Mouse (Mus musculus): ENCODE results near the gene Dlg2. TPM values are rescaled to one million over a fixed set of nuclear protein-coding genes. Genes with fewer than 3 reads are reported as not detected.

The Dlg2 gene
- polyA plus RNA-seq, 1 experiment = 1.3 TPM

DNA sequence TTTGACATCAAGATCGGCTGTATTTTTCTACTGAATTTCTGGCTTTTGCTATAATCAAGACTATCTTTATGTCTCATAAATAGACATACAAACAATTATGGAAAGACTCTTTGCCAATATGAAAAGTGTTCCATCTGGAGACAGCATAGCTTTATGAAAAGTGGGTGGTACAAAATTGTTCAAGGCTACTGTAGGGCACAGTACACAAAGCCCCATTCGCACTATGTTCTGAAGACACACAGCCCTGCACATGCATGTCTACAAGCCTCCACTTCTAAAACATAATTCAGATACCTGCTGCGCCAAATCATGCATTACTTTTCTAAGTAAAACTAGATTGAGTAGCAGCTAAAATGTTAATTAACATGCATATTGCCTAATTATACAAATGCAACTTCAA is 1946.5 kb downstream of the Dlg2 start:
- TF ChIP-seq CTCF (IDR thresholded peaks at IDR 0.05; ENCODE audit: insufficient read depth, low read length) = no peak
- no peak for TF ChIP-seq POLR2A (IDR thresholded peaks at IDR 0.05; ENCODE audit: borderline replicate concordance, extremely low read depth, low read depth, low read length)
- H3K4me1 ChIP-seq (ENCODE audit: control insufficient read depth, insufficient read depth, low read length) = no peaks in the 10 kb centered on the region
- WGBS = 89% methylated on average over 3 of the region's 3 CpGs

DNA sequence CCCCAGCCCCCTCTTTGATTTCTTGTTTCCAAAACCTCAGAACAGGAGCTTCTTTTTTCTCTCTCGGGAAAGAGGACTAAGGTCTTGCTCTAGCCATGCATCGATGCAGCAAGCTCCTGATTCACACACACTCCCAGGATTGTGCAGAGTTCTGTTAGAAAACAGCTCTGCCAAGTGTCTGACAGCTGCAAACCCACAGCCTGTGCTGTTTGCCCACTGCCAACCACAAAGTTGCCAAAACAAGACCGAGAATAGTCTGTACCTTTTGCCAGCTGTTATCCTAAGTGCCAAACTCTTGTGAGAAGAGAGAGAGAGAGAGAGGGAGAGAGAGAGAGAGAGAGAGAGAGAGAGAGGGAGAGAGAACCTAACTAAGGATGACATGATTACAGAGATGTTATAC is 1948.2 kb downstream of the Dlg2 start:
- Histone ChIP-seq H3K4me3 (replicated peaks; ENCODE audit: extremely low read depth, low read depth, low read length) (no peak overlapping the region), H3K4me1 (ENCODE audit: control insufficient read depth, insufficient read depth, low read length) (no peaks in the 10 kb centered on the region)
- DNase-seq = no peak
- no peak for TF ChIP-seq POLR2A (IDR thresholded peaks at IDR 0.05; ENCODE audit: borderline replicate concordance, extremely low read depth, low read depth, low read length)
- no peak for TF ChIP-seq CTCF (IDR thresholded peaks at IDR 0.05; ENCODE audit: insufficient read depth, low read length)
- WGBS = 61% methylated on average over 3 of the region's 3 CpGs

More for the DNA sequence above, 1946.5 kb downstream of the Dlg2 start:
- no peak for DNase-seq
- H3K4me3 ChIP-seq (replicated peaks; ENCODE audit: extremely low read depth, low read depth, low read length) = no peak overlapping the region

DNA sequence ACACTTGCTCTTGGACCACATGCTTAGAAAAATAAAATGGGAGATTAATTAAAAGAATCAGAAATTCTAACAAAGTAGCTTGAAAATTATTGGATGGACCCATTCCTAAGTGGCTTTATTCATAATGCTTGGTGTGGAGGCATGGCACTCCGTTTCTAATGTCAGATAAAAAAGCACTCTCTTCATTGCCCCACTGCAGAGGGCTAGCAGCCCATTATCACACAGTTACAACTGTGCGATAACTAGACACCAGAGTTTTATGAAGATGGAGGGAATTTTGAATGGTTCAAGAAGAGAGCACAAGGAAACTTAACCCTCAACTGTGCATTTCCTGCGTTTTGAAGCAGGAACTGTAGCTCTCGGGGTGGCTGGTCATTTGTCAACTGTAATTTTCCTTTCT is 1950.8 kb downstream of the Dlg2 start:
- 49% methylated on average over 4 of the region's 4 CpGs for whole genome bisulfite sequencing
- DNase-seq = no peak
- Histone ChIP-seq H3K4me1 (ENCODE audit: control insufficient read depth, insufficient read depth, low read length) (no peaks in the 10 kb centered on the region), H3K4me3 (replicated peaks; ENCODE audit: extremely low read depth, low read depth, low read length) (no peak overlapping the region)
- TF ChIP-seq POLR2A (IDR thresholded peaks at IDR 0.05; ENCODE audit: borderline replicate concordance, extremely low read depth, low read depth, low read length) (no peak), CTCF (IDR thresholded peaks at IDR 0.05; ENCODE audit: insufficient read depth, low read length) (no peak)

DNA sequence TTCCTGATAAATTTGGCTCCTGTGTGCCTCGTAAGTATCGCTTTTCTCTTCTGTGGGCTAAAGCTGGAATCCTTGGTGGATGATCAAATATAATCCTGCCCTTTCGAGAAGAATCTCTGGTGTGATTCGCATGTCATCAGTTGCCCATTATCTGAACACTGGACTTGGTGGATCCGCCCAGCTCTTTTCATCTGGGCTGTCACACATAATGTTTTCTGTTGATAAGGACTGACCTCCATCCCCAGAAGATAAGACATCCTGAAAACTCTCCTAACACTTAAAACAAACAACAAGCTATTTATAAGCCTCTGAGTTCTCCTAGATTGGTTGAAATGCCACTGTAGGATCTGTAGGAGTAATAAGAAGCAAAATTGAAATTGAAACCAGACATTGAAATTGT is 1952.2 kb downstream of the Dlg2 start:
- TF ChIP-seq POLR2A (IDR thresholded peaks at IDR 0.05; ENCODE audit: borderline replicate concordance, extremely low read depth, low read depth, low read length) (no peak), CTCF (IDR thresholded peaks at IDR 0.05; ENCODE audit: insufficient read depth, low read length) (no peak)
- H3K4me3 ChIP-seq (replicated peaks; ENCODE audit: extremely low read depth, low read depth, low read length) = no peak overlapping the region
- no peaks in the 10 kb centered on the region for H3K4me1 ChIP-seq (ENCODE audit: control insufficient read depth, insufficient read depth, low read length)
- WGBS = 43% methylated on average over 5 of the region's 5 CpGs
- DNase-seq = no peak

DNA sequence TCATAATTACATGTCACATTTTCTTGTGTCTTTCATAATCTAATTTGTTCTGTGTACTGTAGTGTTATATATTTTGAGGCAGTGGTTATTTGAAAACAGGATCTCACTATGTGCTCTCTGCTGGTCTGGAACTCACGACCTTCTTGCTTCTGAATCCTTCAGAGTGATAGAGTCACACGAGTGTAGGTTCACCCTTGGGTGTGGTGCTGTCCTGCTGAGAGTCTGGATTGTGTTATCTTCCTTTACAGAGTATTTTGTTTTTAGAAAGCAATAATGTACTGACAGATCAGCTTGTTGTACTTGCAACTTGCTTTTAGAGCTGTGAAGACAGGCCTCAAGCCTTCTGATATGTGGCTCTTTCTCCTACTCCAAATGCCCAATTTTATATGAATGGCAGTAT is 1953.8 kb downstream of the Dlg2 start:
- H3K4me3 ChIP-seq (replicated peaks; ENCODE audit: extremely low read depth, low read depth, low read length) = no peak overlapping the region
- no peak for DNase-seq
- 58% methylated on average over 2 of the region's 2 CpGs for WGBS
- no peak for TF ChIP-seq POLR2A (IDR thresholded peaks at IDR 0.05; ENCODE audit: borderline replicate concordance, extremely low read depth, low read depth, low read length)
- no peak for TF ChIP-seq CTCF (IDR thresholded peaks at IDR 0.05; ENCODE audit: insufficient read depth, low read length)
- no peaks in the 10 kb centered on the region for H3K4me1 ChIP-seq (ENCODE audit: control insufficient read depth, insufficient read depth, low read length)

DNA sequence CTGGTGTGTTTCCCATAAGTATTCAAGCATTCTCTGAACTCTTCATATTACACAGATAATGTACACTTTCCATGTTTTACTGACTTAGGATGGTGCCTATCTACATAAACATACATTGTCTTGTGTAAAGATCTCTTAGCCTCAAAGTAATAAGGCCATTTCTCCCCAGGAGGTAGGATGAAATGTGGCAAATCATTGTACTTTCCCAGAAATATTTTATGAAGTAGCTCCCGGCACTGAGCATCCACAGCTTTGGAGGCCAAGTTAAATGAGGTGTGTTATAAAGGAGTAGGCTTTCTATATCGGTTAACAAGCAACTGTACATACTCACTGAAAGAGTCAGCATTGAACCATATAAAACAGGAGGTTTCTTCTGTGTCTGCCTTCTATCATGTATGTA is 1960.7 kb downstream of the Dlg2 start:
- TF ChIP-seq POLR2A (IDR thresholded peaks at IDR 0.05; ENCODE audit: borderline replicate concordance, extremely low read depth, low read depth, low read length) (no peak), CTCF (IDR thresholded peaks at IDR 0.05; ENCODE audit: insufficient read depth, low read length) (no peak)
- Histone ChIP-seq H3K4me1 (ENCODE audit: control insufficient read depth, insufficient read depth, low read length) (no peaks in the 10 kb centered on the region), H3K4me3 (replicated peaks; ENCODE audit: extremely low read depth, low read depth, low read length) (no peak overlapping the region)
- no peak for DNase-seq
- 91% methylated on average over 2 of the region's 2 CpGs for WGBS

DNA sequence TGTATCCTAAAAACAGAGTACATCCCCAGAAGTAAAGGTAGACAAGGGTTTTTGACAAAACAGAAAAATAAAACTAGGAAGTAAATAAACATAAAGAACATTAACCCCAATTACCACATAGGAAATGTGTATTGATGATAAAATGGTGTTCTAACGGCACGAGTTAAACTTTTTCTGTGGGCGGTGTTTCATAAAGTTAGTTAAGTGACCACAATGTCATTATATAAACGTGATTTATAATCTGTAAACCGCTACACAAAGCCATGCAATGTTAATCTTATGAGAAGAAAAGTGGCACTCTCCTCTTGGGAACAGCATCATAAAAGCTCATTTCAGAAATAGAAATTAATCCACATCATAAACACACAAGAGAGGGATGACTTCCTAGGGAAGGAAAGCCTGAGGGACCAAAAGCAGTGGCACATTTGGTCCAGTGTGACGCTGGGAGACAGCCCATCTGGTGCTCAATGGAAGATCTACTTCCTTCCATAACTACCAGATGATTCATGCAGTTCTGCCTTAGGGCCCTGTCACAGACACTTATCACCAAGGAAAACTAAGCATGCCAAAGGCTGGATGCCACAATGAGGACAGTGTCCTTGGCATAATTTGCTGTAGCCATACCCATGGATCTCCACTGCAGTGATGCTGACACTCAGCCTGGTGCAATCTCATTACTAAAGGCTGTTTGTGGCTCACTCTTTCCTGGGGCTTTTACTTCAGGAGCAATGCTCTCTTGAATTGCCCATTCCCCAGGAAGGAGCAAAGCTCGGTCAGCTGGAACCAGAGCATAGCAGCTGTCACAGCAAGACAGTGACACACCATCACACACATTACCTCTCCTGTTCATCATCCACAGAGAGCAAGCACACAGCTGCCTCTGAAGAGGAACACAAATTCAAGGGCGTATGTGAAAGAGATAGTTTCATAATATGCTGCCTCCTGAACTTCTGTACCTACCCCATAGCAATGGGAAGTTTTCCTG is 1963.3 kb downstream of the Dlg2 start:
- 69% methylated on average over 8 of the region's 8 CpGs for WGBS
- TF ChIP-seq POLR2A (IDR thresholded peaks at IDR 0.05; ENCODE audit: borderline replicate concordance, extremely low read depth, low read depth, low read length) (no peak), CTCF (IDR thresholded peaks at IDR 0.05; ENCODE audit: insufficient read depth, low read length) (no peak)
- H3K4me1 ChIP-seq (ENCODE audit: control insufficient read depth, insufficient read depth, low read length) = no peaks in the 10 kb centered on the region
- no peak for DNase-seq
- H3K4me3 ChIP-seq (replicated peaks; ENCODE audit: extremely low read depth, low read depth, low read length) = no peak overlapping the region

DNA sequence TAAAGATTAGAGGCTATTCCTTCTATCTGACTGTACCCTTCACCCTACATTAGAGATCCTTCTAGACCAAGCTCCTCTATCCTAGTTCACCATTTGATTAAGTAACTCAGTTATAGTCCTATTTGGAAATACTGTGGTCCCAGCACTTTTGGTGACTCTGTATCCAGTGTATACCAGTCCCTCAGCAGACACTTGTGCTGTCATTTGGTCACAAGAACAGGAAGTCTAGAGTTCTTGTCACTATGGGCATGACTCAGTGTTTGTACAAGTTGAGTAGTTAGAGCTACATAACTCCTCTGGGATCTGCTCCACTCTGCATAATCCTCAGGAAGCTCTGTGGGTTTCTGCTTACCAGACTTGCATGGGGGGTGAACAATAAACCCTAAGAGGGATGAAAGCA is 1965.1 kb downstream of the Dlg2 start:
- Histone ChIP-seq H3K4me1 (ENCODE audit: control insufficient read depth, insufficient read depth, low read length) (no peaks in the 10 kb centered on the region), H3K4me3 (replicated peaks; ENCODE audit: extremely low read depth, low read depth, low read length) (no peak overlapping the region)
- TF ChIP-seq CTCF (IDR thresholded peaks at IDR 0.05; ENCODE audit: insufficient read depth, low read length) (no peak), POLR2A (IDR thresholded peaks at IDR 0.05; ENCODE audit: borderline replicate concordance, extremely low read depth, low read depth, low read length) (no peak)
- no peak for DNase-seq

DNA sequence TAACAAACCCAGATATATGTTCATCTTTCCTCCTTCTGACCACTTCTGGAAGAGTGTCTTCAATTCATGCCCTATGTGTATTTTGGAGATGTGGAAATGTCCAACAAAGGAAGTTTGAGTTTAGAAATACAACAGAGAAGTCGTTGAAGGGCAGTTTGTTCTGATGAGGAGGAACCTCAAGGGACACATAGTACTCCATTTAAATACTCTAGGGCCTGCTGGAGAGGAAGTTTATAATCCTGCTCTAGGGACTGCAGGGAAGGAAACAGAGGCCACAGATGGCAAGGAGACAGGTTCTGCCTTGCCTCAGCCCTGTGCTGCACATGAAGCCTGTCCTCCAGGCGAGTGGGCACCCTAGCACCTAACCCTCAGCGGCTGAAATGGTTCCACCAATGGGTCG is 1965.6 kb downstream of the Dlg2 start:
- 65% methylated on average over 4 of the region's 4 CpGs for WGBS
- no peak for DNase-seq
- no peak overlapping the region for H3K4me3 ChIP-seq (replicated peaks; ENCODE audit: extremely low read depth, low read depth, low read length)
- TF ChIP-seq CTCF (IDR thresholded peaks at IDR 0.05; ENCODE audit: insufficient read depth, low read length) = no peak
- no peak for TF ChIP-seq POLR2A (IDR thresholded peaks at IDR 0.05; ENCODE audit: borderline replicate concordance, extremely low read depth, low read depth, low read length)
- H3K4me1 ChIP-seq (ENCODE audit: control insufficient read depth, insufficient read depth, low read length) = no peaks in the 10 kb centered on the region

DNA sequence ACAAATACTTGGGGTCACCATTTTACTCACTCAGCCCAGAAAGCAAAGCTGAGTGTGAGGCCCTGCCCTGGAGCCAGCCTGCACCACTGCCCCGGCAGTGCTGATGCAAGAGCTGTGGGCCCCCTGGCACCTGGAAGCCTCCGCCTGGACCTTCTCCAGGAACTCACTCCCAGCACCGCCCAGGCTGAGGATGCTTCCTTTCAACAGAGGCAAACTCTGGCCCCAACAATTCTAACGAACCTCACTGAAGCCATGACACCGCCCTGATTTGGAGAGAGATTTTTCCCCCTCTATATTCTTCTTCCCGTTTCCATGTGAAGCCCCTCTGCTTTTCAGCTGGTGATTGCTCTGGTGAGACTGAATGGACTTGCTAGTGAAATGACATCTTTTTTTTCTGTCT is 1971.5 kb downstream of the Dlg2 start:
- Histone ChIP-seq H3K4me3 (replicated peaks; ENCODE audit: extremely low read depth, low read depth, low read length) (no peak overlapping the region), H3K4me1 (ENCODE audit: control insufficient read depth, insufficient read depth, low read length) (no peaks in the 10 kb centered on the region)
- no peak for TF ChIP-seq CTCF (IDR thresholded peaks at IDR 0.05; ENCODE audit: insufficient read depth, low read length)
- TF ChIP-seq POLR2A (IDR thresholded peaks at IDR 0.05; ENCODE audit: borderline replicate concordance, extremely low read depth, low read depth, low read length) = no peak
- WGBS = 66% methylated on average over 6 of the region's 6 CpGs
- DNase-seq = no peak
